In genomic region chr16:43709062-43709413, GRCm38 (mm10) we compare ENCODE assay signal across 8 mouse cellular contexts. TPM values are rescaled to one million over a fixed set of nuclear protein-coding genes. Genes with fewer than 3 reads are reported as not detected.
DNase-seq lines count a peak whose midpoint lies in the region; ATAC-seq and TF ChIP-seq lines count a peak whose summit lies in the region.
"Had no signal": no experiment of that assay in that cellular context is flagged by ENCODE, and none has a peak within 500 bp of the region (broad histone marks: within the 10 kb centered on the region; RNA-seq: fewer than 3 reads in every experiment).

No protein-coding gene starts in this region.

- no peak for ATAC-seq in lung, postnatal 0 days
- ATAC-seq in hindbrain, embryonic 15.5 days (ENCODE audit: low FRiP score, low read depth), result peak; percentile 82

- no peaks in the 10 kb centered on the region for H3K27me3 ChIP-seq in lung, postnatal 0 days (replicated peaks; ENCODE audit: insufficient read depth, low read length)
- no peaks in the 10 kb centered on the region for H3K27me3 ChIP-seq in hindbrain, embryonic 15.5 days
- H3K27me3 ChIP-seq: limb, embryonic 15.5 days had no signal

- no peak for TF ChIP-seq EP300 in lung, postnatal 0 days (IDR thresholded peaks at IDR 0.05)

- H3K9me3 ChIP-seq in lung, postnatal 0 days (ENCODE audit: low read length), result no peaks in the 10 kb centered on the region
- H3K9me3 ChIP-seq in hindbrain, embryonic 15.5 days, result no peaks in the 10 kb centered on the region
- H3K9me3 ChIP-seq: limb, embryonic 15.5 days had no signal

- no peaks in the 10 kb centered on the region for H3K36me3 ChIP-seq in lung, postnatal 0 days (ENCODE audit: insufficient read depth, low read length)
- no peaks in the 10 kb centered on the region for H3K36me3 ChIP-seq in hindbrain, embryonic 15.5 days
- H3K36me3 ChIP-seq: limb, embryonic 15.5 days had no signal

- no peak for TF ChIP-seq CTCF in lung, postnatal 0 days (IDR thresholded peaks at IDR 0.05)

- H3K9ac ChIP-seq in lung, postnatal 0 days (replicated peaks; ENCODE audit: low read depth), result no peak overlapping the region
- H3K9ac ChIP-seq in hindbrain, embryonic 15.5 days, result peak overlapping the region; percentile 2; the same call in 1 of the 2 replicates
- H3K9ac ChIP-seq: limb, embryonic 15.5 days had no signal

- peak overlapping the region; percentile 32 for H3K4me2 ChIP-seq in lung, postnatal 0 days (replicated peaks; ENCODE audit: low read depth, low read length)
- peak overlapping the region; percentile 50 for H3K4me2 ChIP-seq in hindbrain, embryonic 15.5 days
- H3K4me2 ChIP-seq: limb, embryonic 15.5 days had no signal

- H3K4me3 ChIP-seq in lung, postnatal 0 days (ENCODE audit: low read depth, low read length), result peak overlapping the region; percentile 15; the same call in 1 of the 2 replicates
- peak overlapping the region; percentile 27 for H3K4me3 ChIP-seq in hindbrain, embryonic 15.5 days
- H3K4me3 ChIP-seq: limb, embryonic 15.5 days had no signal

- H3K4me1 ChIP-seq in lung, postnatal 0 days (ENCODE audit: insufficient read depth, low read depth, low read length), result no peaks in the 10 kb centered on the region
- H3K4me1 ChIP-seq in hindbrain, embryonic 15.5 days (replicated peaks), result peaks cover 21% of the 10 kb centered on the region
- H3K4me1 ChIP-seq: limb, embryonic 15.5 days had no signal

- 33% methylated on average over 15 of the region's 15 CpGs for WGBS in lung, postnatal 0 days
- WGBS in hindbrain, embryonic 15.5 days, result 30% methylated on average over 15 of the region's 15 CpGs

- no peak overlapping the region for H3K27ac ChIP-seq in lung, postnatal 0 days (ENCODE audit: low read length)
- peak overlapping the region; percentile 80 for H3K27ac ChIP-seq in hindbrain, embryonic 15.5 days (replicated peaks)
- H3K27ac ChIP-seq: limb, embryonic 15.5 days had no signal

- no peak for DNase-seq in lung, postnatal 0 days (ENCODE audit: low spot score)
- DNase-seq in lung, postnatal 25 days (ENCODE audit: low spot score), result no peak
- DNase-seq in cerebellum, postnatal 36 days, result peak; percentile 15 to 31
- peak; percentile 46 for DNase-seq in thymus, postnatal 25 days
- DNase-seq in urinary bladder, postnatal 25 days (ENCODE audit: low spot score), result no peak
- DNase-seq in ovary, postnatal 14 days (ENCODE audit: low spot score), result no peak

RNA-seq across cellular contexts. Expression of gene Drd3, which starts 44.8 kb away (rescaled TPM):
- polyA plus RNA-seq in lung, postnatal 0 days (2015; fragmentation: Nextera tagmentation; extraction: Ambion mirVana), result not detected in 2 replicates
- polyA plus RNA-seq in hindbrain, embryonic 15.5 days (2015; fragmentation: Nextera tagmentation; extraction: Ambion mirVana), result not detected in 2 replicates

RNA-seq across cellular contexts. Expression of gene Tigit, which starts 45.1 kb away (rescaled TPM):
- polyA plus RNA-seq in lung, postnatal 0 days (2015; fragmentation: Nextera tagmentation; extraction: Ambion mirVana), result not detected in 2 replicates
- 0.17 TPM in 1 of 2 replicates, not detected in the other for polyA plus RNA-seq in hindbrain, embryonic 15.5 days (2015; fragmentation: Nextera tagmentation; extraction: Ambion mirVana)
- polyA plus RNA-seq: limb, embryonic 15.5 days had no signal

Comparison
In these comparisons a context has a peak if more than half of its experiments do, and no peak if none do; other contexts are left out.
1. DNase-seq: peak in cerebellum, postnatal 36 days (2 of 2) and thymus, postnatal 25 days (single experiment); none in lung, postnatal 0 days (single experiment), lung, postnatal 25 days (single experiment), urinary bladder, postnatal 25 days (single experiment) and ovary, postnatal 14 days (single experiment).